Mouse (Mus musculus) adrenal gland, postnatal 25 days (tissue): ENCODE measurements at regions not wholly inside any gene's neighbourhood (a gene's known extent, or its start where the extent isn't known, plus 50 kb on each side); places are given as distances from the start of the nearest gene placed in this dataset.

ENCODE experiments used
- DNase-seq: peaks from one replicate; pipeline ENCODE4 v3.0.0; 2021; ENCODE audit warnings: mixed read lengths

GRCm38 (mm10) chr4:87718166-87718805 is 314.9 kb downstream of the Mllt3 start:
- DNase-seq = no peak

GRCm38 (mm10) chr4:87715212-87715933 is 317.8 kb downstream of the Mllt3 start:
- no peak for DNase-seq

- DNase-seq = no peak
Measured at GRCm38 (mm10) chr4:87712691-87713090, 320.5 kb downstream of the Mllt3 start.

- no peak for DNase-seq
Measured at GRCm38 (mm10) chr4:87712286-87712685, 320.9 kb downstream of the Mllt3 start.

- no peak for DNase-seq
Measured at GRCm38 (mm10) chr4:87711185-87711827, 321.9 kb downstream of the Mllt3 start.

GRCm38 (mm10) chr4:87708981-87709645 is 324.1 kb downstream of the Mllt3 start:
- DNase-seq = no peak

- no peak for DNase-seq
Measured at GRCm38 (mm10) chr4:87707386-87707785, 325.8 kb downstream of the Mllt3 start.

- DNase-seq = no peak
Measured at GRCm38 (mm10) chr4:87702834-87703233, 330.3 kb downstream of the Mllt3 start.

GRCm38 (mm10) chr4:87702290-87702689 is 330.9 kb downstream of the Mllt3 start:
- no peak for DNase-seq

- DNase-seq = no peak
Measured at GRCm38 (mm10) chr4:87701024-87701423, 332.1 kb downstream of the Mllt3 start.

GRCm38 (mm10) chr4:87700508-87700907 is 332.7 kb downstream of the Mllt3 start:
- DNase-seq = no peak

GRCm38 (mm10) chr4:87699586-87699985 is 333.6 kb downstream of the Mllt3 start:
- no peak for DNase-seq

GRCm38 (mm10) chr4:87698750-87699149 is 334.4 kb downstream of the Mllt3 start:
- DNase-seq = no peak

GRCm38 (mm10) chr4:87696921-87697320 is 336.2 kb downstream of the Mllt3 start:
- no peak for DNase-seq

GRCm38 (mm10) chr4:87695811-87696210 is 337.4 kb downstream of the Mllt3 start:
- no peak for DNase-seq

- no peak for DNase-seq
Measured at GRCm38 (mm10) chr4:87692741-87693140, 340.4 kb downstream of the Mllt3 start.

GRCm38 (mm10) chr4:87684952-87685351 is 348.2 kb downstream of the Mllt3 start:
- DNase-seq = no peak

- no peak for DNase-seq
Measured at GRCm38 (mm10) chr4:87682783-87683182, 350.4 kb downstream of the Mllt3 start.

GRCm38 (mm10) chr4:87671101-87671500 is 362.1 kb downstream of the Mllt3 start:
- no peak for DNase-seq

GRCm38 (mm10) chr4:87670167-87670566 is 363.0 kb downstream of the Mllt3 start:
- no peak for DNase-seq

- no peak for DNase-seq
Measured at GRCm38 (mm10) chr4:87669480-87669879, 363.7 kb downstream of the Mllt3 start.

GRCm38 (mm10) chr4:87668314-87668713 is 364.9 kb downstream of the Mllt3 start:
- no peak for DNase-seq
